Mouse (Mus musculus) lung, postnatal 10 days (tissue): ENCODE data around the gene Dab1.

Experiments used
- DNase-seq: peaks from one replicate; pipeline ENCODE4 v3.0.0; 2021

Gene Dab1

GRCm38 (mm10) chr4:103841126-103841525, 222.0 kb downstream of the Dab1 start:
- no peak for DNase-seq

DNA sequence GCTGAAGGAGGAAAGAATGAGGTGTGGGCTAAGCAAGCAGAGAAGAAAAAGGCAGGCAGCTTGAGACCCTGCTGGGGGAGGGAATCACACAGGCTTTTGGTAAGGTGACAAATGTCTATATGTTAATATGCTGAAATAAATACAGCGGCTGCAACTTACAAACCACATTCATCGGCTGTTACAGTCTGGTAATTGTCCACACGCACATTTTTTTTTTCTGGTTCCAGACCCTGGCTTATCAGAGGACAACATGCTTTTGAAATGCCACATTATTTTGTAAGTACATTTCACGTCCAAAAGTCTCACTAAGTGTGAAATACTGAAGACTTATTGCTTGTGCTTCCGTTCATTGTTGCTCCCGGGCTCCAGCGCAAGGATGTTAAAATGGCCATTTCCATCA, 225.5 kb downstream of the Dab1 start:
- DNase-seq: peak; percentile 4

GRCm38 (mm10) chr4:103857173-103857572, 238.0 kb downstream of the Dab1 start:
- no peak for DNase-seq

- DNase-seq: peak; percentile 39
Observed at GRCm38 (mm10) chr4:103875564-103875963, 256.4 kb downstream of the Dab1 start.

GRCm38 (mm10) chr4:103878841-103879240, 259.7 kb downstream of the Dab1 start:
- no peak for DNase-seq

- no peak for DNase-seq
Observed at GRCm38 (mm10) chr4:103881641-103882040, 262.5 kb downstream of the Dab1 start.

DNA sequence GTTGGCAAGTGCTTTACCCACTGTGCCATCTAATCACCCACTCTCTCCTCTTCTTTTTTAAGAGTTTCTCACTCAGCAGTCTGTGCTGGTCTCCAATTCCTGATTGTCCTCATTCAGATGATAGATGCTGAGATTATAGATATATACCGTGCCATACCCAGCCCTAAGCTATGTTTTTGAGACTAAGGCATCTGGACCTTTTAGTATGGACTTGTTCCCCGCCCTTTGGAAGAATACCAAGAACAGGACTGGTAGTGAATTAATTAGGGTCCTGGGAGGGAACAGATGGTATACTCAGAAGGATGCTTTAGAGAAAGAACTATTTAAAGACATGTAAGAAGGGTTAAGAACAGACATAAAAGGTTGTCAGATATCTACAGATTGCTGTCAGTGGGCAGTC, 268.9 kb downstream of the Dab1 start:
- no peak for DNase-seq

GRCm38 (mm10) chr4:103889110-103889509, 270.0 kb downstream of the Dab1 start:
- no peak for DNase-seq

DNA sequence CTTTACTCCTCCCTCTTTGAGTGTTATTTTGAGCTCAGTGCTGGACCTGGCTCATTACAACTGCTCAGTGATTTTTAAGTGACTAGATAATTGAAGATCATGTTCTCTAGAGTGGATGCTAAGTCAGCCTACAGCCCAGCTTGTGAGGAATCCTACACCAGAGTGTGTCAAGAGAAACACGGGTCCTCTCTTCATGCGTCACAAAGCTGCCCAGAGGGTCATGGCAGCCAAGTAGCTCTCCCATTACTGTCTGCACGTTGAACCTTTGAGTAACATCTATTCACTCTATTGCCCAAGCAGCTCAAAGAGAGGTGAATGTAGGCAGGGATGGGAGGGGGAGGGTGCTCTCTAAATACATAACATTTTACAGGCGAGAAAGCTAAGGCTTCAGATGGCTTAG, 277.6 kb downstream of the Dab1 start:
- DNase-seq: no peak

DNA sequence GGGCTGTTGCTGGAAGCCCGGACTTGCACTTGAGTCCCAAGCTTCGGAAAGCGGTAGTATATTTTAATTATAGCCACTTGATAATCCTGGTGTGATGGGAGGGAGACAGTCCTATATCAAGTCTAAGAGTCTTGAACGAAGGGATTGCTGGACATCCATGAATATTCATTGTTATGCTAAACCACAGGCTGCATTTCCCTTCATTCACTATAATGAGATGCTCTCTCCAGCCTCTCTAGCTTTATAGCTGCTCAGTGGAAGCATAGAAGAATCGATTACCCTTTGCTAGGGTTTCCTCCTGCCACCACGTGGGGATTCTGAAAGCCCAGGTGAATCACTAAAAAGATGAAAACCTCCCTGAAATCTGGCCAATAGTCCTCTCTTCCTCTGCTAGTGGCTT, 278.5 kb downstream of the Dab1 start:
- no peak for DNase-seq

- no peak for DNase-seq
Observed at GRCm38 (mm10) chr4:103911441-103911840, 292.3 kb downstream of the Dab1 start.

DNA sequence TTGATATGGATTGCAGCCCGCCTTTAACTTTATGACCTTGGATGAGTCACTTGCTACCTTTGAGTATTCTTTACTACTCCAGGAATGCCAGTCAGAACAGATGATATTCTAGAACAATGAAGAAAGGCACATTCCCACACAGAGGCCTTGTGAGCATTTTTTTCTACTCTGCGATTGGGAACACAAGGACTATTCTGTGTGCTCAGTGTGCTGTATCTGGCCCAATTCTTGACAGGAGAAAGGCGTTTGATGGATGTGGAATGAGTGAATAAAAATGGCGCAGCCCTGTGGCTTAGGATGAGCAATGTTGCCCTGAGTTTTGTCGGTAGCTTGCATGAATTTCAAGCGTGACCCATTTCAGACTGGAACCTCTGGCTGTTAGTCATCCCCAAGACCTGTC, 292.9 kb downstream of the Dab1 start:
- DNase-seq: no peak

DNA sequence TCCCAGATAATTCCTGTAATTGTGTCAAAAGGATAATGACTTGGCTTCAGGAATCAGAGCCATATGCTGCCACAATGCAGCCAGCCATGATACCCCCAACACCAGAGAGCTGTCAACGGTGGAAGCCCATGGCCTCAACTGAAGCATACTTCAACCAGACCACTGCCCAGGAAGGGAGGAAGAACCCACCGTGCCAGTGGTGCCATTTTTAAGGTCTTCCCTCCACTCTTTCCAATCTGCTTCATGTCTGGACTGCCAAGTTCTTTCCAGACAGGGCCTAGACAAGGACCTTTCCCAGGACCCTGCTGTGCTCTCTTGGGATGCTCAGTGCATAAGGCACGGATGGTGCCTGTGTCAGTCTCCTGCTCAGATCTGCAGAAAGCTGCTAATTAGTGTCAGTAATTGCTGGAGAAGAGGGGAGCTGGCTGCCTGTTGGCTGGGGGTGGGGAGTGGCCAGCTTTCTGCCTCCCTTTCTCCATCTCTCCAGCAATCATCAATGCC, 303.3 kb downstream of the Dab1 start:
- no peak for DNase-seq

DNA sequence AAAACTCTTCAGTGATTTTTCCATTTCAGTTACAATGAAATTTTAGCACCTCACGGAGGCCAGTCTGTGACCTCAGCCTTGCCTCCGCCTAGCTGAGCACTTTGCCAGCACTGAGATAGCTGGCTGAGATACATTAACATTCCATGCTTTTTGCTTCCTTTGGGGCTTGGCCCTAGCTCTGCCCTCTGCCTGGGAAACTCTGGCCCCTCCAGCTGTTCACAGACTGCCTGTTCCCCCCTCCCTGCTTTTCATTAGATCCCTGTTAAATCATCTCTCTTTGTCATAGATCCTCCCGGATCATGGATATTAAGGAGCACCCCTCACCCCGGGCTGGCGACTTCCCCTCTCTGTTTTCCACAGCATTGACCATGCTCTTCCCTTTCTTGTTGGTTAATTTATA, 307.5 kb downstream of the Dab1 start:
- peak; percentile 5 for DNase-seq

GRCm38 (mm10) chr4:103929631-103930030, 310.5 kb downstream of the Dab1 start:
- DNase-seq: no peak

DNA sequence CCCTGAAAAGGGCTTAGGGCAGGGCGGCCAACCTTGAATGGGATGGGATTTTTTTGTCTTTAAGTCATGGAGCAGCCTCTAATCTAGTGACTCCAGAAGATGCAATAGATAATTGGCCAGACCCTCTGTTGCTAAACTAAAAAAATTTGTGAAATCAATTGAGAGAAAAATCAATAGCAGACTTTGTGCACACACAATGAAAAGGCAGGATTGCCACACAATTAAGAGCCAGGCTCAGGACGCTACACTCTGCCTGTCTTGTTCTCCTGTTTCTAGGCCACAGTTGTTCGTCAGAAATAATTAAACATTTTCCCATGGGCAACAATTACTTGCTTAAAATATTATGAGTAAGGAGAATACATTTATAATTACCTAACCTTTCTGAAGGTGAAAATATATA, 315.2 kb downstream of the Dab1 start:
- DNase-seq: no peak

DNA sequence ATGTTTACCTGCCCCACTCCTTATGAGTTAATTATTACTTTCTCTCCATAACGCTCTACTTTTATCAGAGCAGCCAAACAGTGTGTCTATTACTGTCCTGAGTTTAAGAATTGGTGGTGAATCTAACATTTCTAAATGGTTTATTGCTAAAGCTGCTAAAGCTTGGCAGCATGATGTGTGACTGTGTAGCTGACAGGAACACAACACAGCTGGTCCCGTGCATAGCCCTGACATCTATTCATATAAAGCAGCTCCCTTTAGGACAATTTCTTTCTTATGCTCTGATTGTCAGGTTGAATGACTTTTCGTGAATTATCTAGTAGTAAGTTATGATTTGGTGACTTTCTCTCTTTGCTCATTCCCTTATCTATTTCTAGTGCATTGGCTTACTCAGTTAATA, 329.1 kb downstream of the Dab1 start:
- DNase-seq: peak; percentile 29

DNA sequence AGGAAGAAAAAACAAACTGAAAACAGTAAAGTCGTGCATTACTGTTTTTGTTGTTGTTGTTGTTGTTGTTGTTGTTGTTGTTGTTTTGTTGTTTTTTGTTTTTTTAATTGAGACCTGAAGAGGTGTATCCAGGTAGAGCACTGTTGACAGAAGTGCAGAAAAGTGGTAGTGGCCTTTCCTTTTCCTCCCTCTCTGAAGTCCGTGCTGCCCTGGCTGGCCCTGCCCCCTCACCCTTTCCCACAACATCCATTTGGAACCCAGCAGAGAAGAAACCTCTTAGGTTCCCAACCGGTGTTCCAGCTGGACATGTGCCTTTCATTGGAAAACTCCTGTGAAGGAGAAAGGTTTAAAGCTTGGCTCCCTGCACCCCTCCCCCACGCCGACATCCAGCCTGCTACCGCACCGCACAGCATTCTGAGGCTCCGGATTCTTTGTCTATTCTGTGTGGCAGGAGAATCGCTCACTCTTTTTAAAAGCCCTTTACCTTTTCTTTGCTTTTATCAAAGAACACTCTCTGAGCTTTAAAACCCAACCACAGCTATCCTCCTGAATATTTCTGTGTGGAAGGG, 334.6 kb downstream of the Dab1 start:
- DNase-seq: no peak

DNA sequence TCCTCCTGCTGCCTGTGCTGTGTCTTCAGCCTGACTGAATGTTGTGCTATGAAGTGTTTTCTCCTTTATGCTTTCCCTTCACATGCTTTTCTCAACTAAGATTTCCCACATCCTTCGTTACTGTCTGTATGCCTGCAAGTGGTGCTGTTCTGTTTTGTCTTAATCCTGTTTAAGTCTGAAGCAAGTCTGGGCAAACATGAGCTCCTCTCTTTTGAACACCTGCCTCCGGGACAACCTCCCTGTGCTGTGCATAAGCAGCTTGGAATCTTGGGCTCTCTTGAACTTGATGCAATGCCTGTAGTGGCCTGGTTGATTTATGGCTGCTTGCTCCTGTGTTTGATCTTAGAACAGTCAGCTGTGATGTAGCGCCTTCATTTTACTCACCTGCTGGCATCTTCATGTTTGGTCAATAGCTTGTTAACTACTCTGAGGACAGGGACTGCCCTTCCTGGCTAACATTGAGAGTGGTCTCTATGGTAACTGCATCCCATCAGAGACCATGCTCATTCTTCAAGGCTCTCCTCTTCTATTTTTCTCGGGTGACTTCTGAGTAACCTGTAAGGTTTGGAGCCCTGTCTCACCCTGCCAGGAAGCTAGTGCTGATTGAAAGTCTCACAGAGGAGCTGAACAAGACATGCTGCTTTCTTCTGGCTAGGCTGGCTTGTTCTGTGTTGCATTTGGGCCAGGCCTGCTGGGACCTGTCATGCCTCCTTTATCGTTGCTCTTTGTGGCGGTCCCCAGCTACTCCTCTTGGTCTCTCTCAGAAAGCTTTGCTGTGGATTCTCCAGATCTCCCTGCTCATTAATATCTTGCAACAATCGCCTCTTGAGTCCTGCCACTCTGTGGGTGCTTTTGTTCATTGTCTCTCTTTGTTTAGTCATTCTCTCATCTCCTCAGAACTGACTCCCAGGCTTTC, 342.2 kb downstream of the Dab1 start:
- no peak for DNase-seq

DNA sequence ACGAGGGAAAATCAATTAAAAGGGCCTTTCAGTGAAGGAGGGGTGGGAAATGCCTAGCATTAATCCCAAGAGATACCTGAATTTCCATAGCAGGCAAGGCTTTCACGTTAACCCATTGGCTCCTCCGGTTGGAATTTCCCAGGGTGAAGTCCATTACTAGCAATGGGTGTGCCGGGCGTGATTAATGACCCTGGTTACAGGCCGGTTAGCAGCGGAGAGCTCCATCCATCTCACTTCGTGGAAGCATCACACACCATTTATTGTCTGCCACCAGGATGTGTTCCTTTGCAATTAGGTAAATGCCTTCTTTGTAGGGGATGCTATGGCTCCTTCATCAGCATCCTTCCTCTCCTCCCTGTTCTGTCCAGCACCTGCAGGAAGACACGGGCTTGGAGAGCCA, 350.7 kb downstream of the Dab1 start:
- no peak for DNase-seq

DNA sequence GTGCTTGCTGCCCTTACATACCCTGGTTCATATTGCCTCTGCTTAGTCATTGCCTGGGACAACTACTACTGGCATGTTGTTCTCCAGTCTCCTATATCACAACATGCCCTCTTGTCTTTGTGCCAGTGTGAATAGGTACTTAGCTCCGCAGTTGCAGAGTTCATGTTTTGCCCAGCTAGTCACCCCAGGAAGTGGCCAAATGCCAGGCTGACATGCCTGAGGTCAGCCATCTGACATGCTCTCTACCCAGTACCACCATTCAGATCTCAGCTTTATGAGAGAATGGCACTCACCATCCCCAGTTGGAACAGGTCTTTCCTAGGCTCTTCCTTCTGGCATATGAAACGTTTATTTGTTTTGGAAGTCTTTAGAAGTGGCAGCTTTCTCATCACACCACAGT, 355.4 kb downstream of the Dab1 start:
- DNase-seq: no peak

DNA sequence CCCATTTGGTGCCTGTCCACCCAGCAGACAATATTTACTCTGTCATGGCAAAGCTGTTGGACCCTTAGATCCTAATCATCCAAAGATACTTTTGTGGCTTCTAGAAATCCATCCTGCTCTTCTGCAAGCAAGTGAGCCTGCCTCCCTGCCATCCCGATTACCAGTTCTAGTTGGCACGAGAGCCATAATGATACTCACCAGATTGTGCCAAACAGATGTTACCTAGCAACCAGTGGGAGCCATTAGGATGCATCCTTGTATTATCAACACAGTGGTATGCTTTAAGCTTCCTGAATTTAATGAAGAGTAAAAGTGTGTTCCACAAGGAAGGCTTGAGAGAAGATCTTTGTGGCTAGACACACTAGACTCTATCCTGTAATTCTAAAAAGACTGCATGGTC, 355.8 kb downstream of the Dab1 start:
- no peak for DNase-seq

DNA sequence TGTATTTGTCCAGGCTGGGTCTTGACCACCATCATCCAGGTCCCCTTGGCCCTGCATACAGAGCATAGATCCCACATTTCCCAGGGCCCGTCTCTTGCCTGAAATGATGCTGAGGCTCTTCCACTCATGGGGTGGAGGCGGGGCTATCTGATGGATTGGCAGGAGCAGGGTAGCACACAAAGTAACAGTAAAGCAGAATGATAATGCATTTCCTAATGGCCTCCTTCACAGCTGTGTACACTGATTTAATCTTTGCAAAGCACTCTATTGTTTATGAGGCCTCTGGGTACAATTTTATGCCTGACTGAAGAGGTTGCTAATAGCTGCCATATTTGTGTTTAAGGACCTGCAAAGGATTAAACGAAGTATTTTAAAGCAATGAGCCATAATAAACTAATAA, 374.7 kb downstream of the Dab1 start:
- DNase-seq: no peak

GRCm38 (mm10) chr4:103994406-103994805, 375.2 kb downstream of the Dab1 start:
- DNase-seq: no peak

DNA sequence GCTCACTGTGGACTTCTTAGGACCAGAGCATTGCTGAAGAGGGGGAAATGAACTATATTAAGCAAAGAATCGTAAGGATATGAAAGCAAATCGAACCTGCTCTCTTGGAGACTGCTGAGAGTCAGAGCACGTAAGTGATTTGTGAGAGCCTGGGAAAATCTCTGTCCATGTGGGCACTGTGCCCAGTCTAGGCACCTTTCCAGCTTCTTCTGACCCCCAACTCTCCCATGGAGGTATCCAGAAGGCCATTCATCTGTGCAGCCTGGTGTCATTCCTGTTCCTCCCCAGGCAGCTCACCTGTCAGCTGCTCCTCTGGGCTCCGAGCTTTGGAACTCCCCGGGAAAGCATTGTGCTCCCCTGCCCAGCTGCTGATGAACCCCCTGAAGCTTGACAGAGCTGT, 389.2 kb downstream of the Dab1 start:
- no peak for DNase-seq
